Mouse (Mus musculus): ENCODE results near the gene Ddr1.

GRCm38 (mm10) chr17:35700371-35700961, 4.0 kb downstream of the Ddr1 start:
- no peak for TF ChIP-seq CTCF (IDR thresholded peaks at IDR 0.05; ENCODE audit: insufficient read depth, low read depth, low read length)
- TF ChIP-seq POLR2A (IDR thresholded peaks at IDR 0.05; ENCODE audit: insufficient read depth, low read depth, low read length) = peak; percentile 16; the same call in 1 of the 2 replicates

All from olfactory bulb, adult 2 months (tissue).